Mouse (Mus musculus) liver, postnatal 0 days (tissue): ENCODE results near the gene Gm4922. TPM values are rescaled to one million over a fixed set of nuclear protein-coding genes. Genes with fewer than 3 reads are reported as not detected.

ENCODE experiments used
- ATAC-seq: fragments of 200-750 bp; cut with Nextera tagmentation; 2 replicates; pipeline ENCODE4 v1.8.0; 2017; ENCODE audit warnings: mild to moderate bottlenecking, moderate library complexity
- DNase-seq: peaks from one replicate; pipeline ENCODE4 v3.0.0-alpha.2; 2016
- H3K27ac ChIP-seq: fragments of 300-500 bp; sonication (generic); 2 replicates; pipeline ENCODE4 v1.5.1; 2014; ENCODE audit warnings: antibody characterized with exemption, moderate library complexity, mild to moderate bottlenecking, low read depth
- H3K27me3 ChIP-seq: fragments of 300-500 bp; sonication (generic); 2 replicates; pipeline ENCODE4 v1.6.1; 2014; ENCODE audit warnings: low read length, control low read depth, mixed read lengths; ENCODE audit not compliant: insufficient read depth
- H3K36me3 ChIP-seq: fragments of 300-500 bp; sonication (generic); replicated peaks from 2 replicates; pipeline ENCODE4 v1.6.1; 2014; ENCODE audit warnings: mild to moderate bottlenecking, control low read depth, low read length, moderate library complexity, mixed read lengths; ENCODE audit not compliant: insufficient read depth
- H3K4me1 ChIP-seq: fragments of 300-500 bp; sonication (generic); 2 replicates; pipeline ENCODE4 v1.6.1; 2014; ENCODE audit warnings: antibody characterized with exemption, mild to moderate bottlenecking, control low read depth; ENCODE audit not compliant: insufficient read depth
- H3K4me2 ChIP-seq: fragments of 300-500 bp; sonication (generic); 2 replicates; pipeline ENCODE4 v1.6.1; 2014; ENCODE audit warnings: low read depth, mild to moderate bottlenecking, low read length, moderate library complexity, mixed read lengths
- H3K4me3 ChIP-seq: fragments of 300-500 bp; sonication (generic); 2 replicates; pipeline ENCODE4 v1.5.1; 2014; ENCODE audit warnings: low read depth, low read length
- H3K9ac ChIP-seq: fragments of 300-500 bp; sonication (generic); replicated peaks from 2 replicates; pipeline ENCODE4 v1.6.1; 2014; ENCODE audit warnings: mild to moderate bottlenecking, moderate library complexity
- H3K9me3 ChIP-seq: fragments of 300-500 bp; sonication (generic); 2 replicates; pipeline ENCODE4 v1.6.1; 2016; ENCODE audit warnings: mild to moderate bottlenecking, control low read depth, low read length, mixed read lengths
- CTCF ChIP-seq: sonication (generic); IDR thresholded peaks from 2 replicates; pipeline ENCODE4 v1.5.1; 2016; ENCODE audit warnings: antibody characterized with exemption, low read depth
- EP300 ChIP-seq: IDR thresholded peaks from 2 replicates; pipeline ENCODE4 v1.6.1; 2016; ENCODE audit warnings: antibody characterized with exemption, low read depth, mild to moderate bottlenecking
- WGBS: fragments of 180-500 bp; shearing (Covaris S2); extraction: QIAGEN DNeasy Blood & Tissue Kit; methylation state at CpG from one replicate; pipeline ENCODE4 v1.1.7; 2014; ENCODE audit not compliant: insufficient replicate concordance; 5-methylcytosine and 5-hydroxymethylcytosine counted together
- polyA plus RNA-seq: library from polyadenylated mRNA; unstranded; fragments of >200 nt; fragmentation: Nextera tagmentation; extraction: Ambion mirVana; gene quantifications from 2 replicates; pipeline ENCODE4 v1.2.1, GENCODE M21; 2015

The Gm4922 gene
- polyA plus RNA-seq: not detected in 2 replicates

GRCm38 (mm10) chr10:18786693-18787092, at the start of gene Gm4922:
Gm4922 (minus strand) TSS chr10:18786793.
- no peaks in the 10 kb centered on the region for H3K27me3 ChIP-seq
- ATAC-seq (no peak), DNase-seq (no peak)

GRCm38 (mm10) chr10:18835684-18836479, 49.3 kb upstream of the Gm4922 start:
- DNase-seq (peak; percentile 40), ATAC-seq (no peak)
- TF ChIP-seq EP300: no peak
- peak; percentile 59 for TF ChIP-seq CTCF
- no peak overlapping the region for H3K9ac ChIP-seq
- no peak overlapping the region for H3K27ac ChIP-seq
- no peak overlapping the region for H3K4me2 ChIP-seq
- no peaks in the 10 kb centered on the region for H3K4me1 ChIP-seq
- no peaks in the 10 kb centered on the region for H3K9me3 ChIP-seq
- WGBS: 35% methylated on average over 6 of the region's 6 CpGs
- H3K36me3 ChIP-seq: no peaks in the 10 kb centered on the region
- H3K4me3 ChIP-seq: no peak overlapping the region
- no peaks in the 10 kb centered on the region for H3K27me3 ChIP-seq

More at GRCm38 (mm10) chr10:18786693-18787092, at the start of gene Gm4922:
- TF ChIP-seq EP300: no peak
- no peak for TF ChIP-seq CTCF
- no peaks in the 10 kb centered on the region for H3K4me1 ChIP-seq
- no peak within 1 kb of the TSS for H3K4me3 ChIP-seq
- H3K4me2 ChIP-seq: no peak within 1 kb of the TSS
- no peak within 1 kb of the TSS for H3K27ac ChIP-seq
- no peaks in the 10 kb centered on the region for H3K9me3 ChIP-seq
- no peak within 1 kb of the TSS for H3K9ac ChIP-seq
- WGBS: 76% methylated on average over 1 of the region's 1 CpGs
- H3K36me3 ChIP-seq: no peaks in the 10 kb centered on the region

- no peak for DNase-seq
- Histone ChIP-seq H3K4me3 (no peak overlapping the region), H3K9me3 (no peaks in the 10 kb centered on the region), H3K27me3 (no peaks in the 10 kb centered on the region), H3K36me3 (no peaks in the 10 kb centered on the region), H3K27ac (no peak overlapping the region), H3K4me1 (no peaks in the 10 kb centered on the region), H3K4me2 (no peak overlapping the region), H3K9ac (no peak overlapping the region)
- TF ChIP-seq EP300: no peak
- TF ChIP-seq CTCF: no peak
- no peak for ATAC-seq
- 48% methylated on average over 2 of the region's 2 CpGs for WGBS
Observed at GRCm38 (mm10) chr10:18834389-18834788, 47.8 kb upstream of the Gm4922 start.

- Histone ChIP-seq H3K4me3 (no peak overlapping the region), H3K27me3 (no peaks in the 10 kb centered on the region), H3K27ac (no peak overlapping the region), H3K4me1 (no peaks in the 10 kb centered on the region), H3K9ac (no peak overlapping the region), H3K4me2 (peak overlapping the region; percentile 33; the same call in 1 of the 2 replicates), H3K36me3 (no peaks in the 10 kb centered on the region), H3K9me3 (no peaks in the 10 kb centered on the region)
- TF ChIP-seq EP300 (no peak), CTCF (no peak)
- DNase-seq (no peak), ATAC-seq (peak; percentile 23)
- 44% methylated on average over 7 of the region's 7 CpGs for WGBS
Observed at GRCm38 (mm10) chr10:18831823-18832222, 45.2 kb upstream of the Gm4922 start.

- WGBS: 63% methylated on average over 4 of the region's 4 CpGs
- TF ChIP-seq EP300: no peak
- TF ChIP-seq CTCF: no peak
- ATAC-seq: no peak
Observed at GRCm38 (mm10) chr10:18830359-18830758, 43.8 kb upstream of the Gm4922 start.

GRCm38 (mm10) chr10:18827936-18828335, 41.3 kb upstream of the Gm4922 start:
- no peak overlapping the region for H3K4me2 ChIP-seq
- DNase-seq: no peak

More at GRCm38 (mm10) chr10:18830359-18830758, 43.8 kb upstream of the Gm4922 start:
- Histone ChIP-seq H3K9me3 (no peaks in the 10 kb centered on the region), H3K4me2 (no peak overlapping the region), H3K36me3 (no peaks in the 10 kb centered on the region), H3K4me1 (no peaks in the 10 kb centered on the region), H3K27ac (no peak overlapping the region), H3K9ac (no peak overlapping the region), H3K27me3 (no peaks in the 10 kb centered on the region), H3K4me3 (no peak overlapping the region)
- DNase-seq: no peak

More at GRCm38 (mm10) chr10:18827936-18828335, 41.3 kb upstream of the Gm4922 start:
- WGBS: 46% methylated on average over 2 of the region's 2 CpGs
- no peaks in the 10 kb centered on the region for H3K36me3 ChIP-seq
- no peak overlapping the region for H3K4me3 ChIP-seq
- H3K27me3 ChIP-seq: no peaks in the 10 kb centered on the region
- H3K9ac ChIP-seq: no peak overlapping the region
- H3K9me3 ChIP-seq: no peaks in the 10 kb centered on the region
- no peaks in the 10 kb centered on the region for H3K4me1 ChIP-seq
- H3K27ac ChIP-seq: no peak overlapping the region
- no peak for ATAC-seq
- no peak for TF ChIP-seq EP300
- TF ChIP-seq CTCF: no peak
